Mouse (Mus musculus): ENCODE measurements around the gene Wasl.

Wasl gene

GRCm38 (mm10) chr6:24606512-24606911 is 58.3 kb downstream of the Wasl start:
- no peak for DNase-seq (ENCODE audit: low read depth in 2 of 2, low spot score in 2 of 2)

DNA sequence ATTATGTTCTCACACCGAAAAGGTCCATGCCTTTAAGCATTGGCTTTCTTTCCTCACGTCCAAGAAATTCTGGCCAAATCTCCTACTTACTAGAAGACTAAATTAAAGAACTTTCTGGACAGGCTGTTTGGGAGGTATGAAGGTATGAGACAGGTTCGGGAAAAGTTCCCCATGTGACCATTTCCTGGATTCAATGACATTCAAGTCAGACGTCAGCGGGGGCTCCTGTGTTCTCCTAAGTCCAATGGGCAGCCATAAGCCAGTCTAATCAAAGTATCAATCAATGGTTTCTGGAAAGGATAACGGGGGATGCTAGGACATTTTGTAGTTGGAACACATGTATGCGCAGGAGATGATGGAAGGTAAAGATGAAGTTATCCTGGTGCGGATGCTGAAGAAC is 59.2 kb downstream of the Wasl start:
- DNase-seq (ENCODE audit: low read depth in 2 of 2, low spot score in 2 of 2) = no peak

DNA sequence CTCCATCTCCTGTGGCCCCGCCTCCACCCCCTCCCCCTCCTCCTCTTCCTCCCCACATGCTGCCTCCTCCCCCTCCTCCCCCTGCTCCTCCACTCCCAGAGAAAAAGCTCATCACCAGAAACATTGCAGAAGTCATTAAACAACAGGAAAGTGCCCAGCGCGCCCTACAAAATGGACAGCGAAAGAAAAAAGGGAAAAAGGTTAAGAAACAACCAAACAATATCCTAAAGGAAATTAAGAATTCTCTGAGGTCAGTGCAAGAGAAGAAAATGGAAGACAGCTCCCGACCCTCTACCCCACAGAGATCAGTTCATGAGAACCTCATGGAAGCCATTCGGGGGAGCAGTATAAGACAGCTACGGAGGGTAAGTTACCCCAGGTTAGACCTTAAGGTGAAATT is 60.5 kb downstream of the Wasl start:
- DNase-seq (ENCODE audit: low read depth in 2 of 2, low spot score in 2 of 2) = no peak

GRCm38 (mm10) chr6:24602993-24603392 is 61.8 kb downstream of the Wasl start:
- DNase-seq (ENCODE audit: low read depth in 2 of 2, low spot score in 2 of 2) = no peak

DNA sequence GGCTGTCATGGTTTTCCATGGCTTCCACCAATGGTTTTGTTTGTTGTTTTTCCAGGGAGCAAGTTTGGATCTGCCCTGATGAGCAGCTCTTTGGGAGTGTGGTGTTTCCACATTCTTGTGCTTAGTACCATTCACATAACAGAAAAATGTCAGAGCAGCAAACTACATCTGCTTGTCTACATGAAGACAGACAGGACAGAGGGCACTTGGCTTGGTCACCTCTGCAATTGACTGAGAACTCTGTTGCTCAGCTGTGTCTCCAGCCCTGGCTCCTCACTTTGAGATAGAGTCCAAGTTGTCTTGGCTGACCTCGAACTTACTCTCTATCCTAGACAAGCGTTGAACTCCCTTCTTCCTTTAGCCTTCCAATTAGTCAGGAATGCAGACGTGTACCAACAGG is 62.5 kb downstream of the Wasl start:
- no peak for DNase-seq (ENCODE audit: low read depth in 2 of 2, low spot score in 2 of 2)

- no peak for DNase-seq (ENCODE audit: low read depth in 2 of 2, low spot score in 2 of 2)
These were observed 63.1 kb downstream of the Wasl start for GRCm38 (mm10) chr6:24601668-24602067.

GRCm38 (mm10) chr6:24600726-24601125 is 64.1 kb downstream of the Wasl start:
- no peak for DNase-seq (ENCODE audit: low read depth in 2 of 2, low spot score in 2 of 2)

DNA sequence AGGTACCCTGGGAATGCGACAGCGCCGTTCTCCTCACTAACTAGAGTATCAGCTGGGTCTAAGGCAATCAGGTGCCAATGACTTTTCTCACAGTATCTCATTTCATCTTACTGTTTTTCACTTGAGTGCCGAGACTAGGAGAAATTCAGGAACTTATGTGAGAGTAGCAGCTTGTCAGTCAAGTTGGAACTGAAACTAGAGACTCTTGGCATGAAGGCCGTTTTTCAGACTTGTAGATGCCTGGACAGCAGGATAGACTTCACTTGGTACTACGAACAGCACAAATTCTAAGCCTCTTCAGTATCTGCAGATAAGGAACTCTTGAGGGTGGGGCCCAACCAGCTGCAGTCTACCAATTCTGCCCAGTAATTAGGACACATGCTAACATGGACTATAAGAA is 64.7 kb downstream of the Wasl start:
- no peak for DNase-seq (ENCODE audit: low read depth in 2 of 2, low spot score in 2 of 2)

- no peak for DNase-seq (ENCODE audit: low read depth in 2 of 2, low spot score in 2 of 2)
These were observed 65.2 kb downstream of the Wasl start for GRCm38 (mm10) chr6:24599639-24600038.

- DNase-seq (ENCODE audit: low read depth in 2 of 2, low spot score in 2 of 2) = no peak
These were observed 65.6 kb downstream of the Wasl start for GRCm38 (mm10) chr6:24599179-24599578.

- DNase-seq (ENCODE audit: low read depth in 2 of 2, low spot score in 2 of 2) = no peak
These were observed 67.3 kb downstream of the Wasl start, which contains the start of gene Lmod2 for GRCm38 (mm10) chr6:24597500-24597899. Gene Lmod2 (plus strand): TSS chr6:24597762.

- DNase-seq (ENCODE audit: low read depth in 2 of 2, low spot score in 2 of 2) = no peak
These were observed 73.1 kb downstream of the Wasl start for GRCm38 (mm10) chr6:24591525-24592218.

DNA sequence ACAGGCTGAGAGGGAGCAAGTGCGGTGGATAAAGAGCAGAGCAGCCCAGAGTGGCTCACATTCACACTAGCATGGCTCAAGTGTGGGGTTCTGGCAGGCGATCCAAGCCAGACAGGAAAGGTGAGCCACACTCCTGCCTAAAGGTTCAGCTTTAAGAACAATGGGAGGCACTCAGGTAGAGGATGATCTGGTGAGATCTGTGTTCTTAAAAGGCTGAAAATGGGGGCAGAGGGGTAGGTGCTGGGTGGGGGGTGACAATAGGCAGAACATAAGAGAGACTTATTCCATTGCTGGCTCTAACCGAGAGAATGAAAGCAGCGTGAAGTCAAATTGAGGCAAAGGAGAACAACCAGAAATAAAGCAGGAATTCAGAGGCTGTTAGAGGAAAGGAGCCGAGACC is 74.5 kb downstream of the Wasl start:
- no peak for DNase-seq (ENCODE audit: low read depth in 2 of 2, low spot score in 2 of 2)

DNA sequence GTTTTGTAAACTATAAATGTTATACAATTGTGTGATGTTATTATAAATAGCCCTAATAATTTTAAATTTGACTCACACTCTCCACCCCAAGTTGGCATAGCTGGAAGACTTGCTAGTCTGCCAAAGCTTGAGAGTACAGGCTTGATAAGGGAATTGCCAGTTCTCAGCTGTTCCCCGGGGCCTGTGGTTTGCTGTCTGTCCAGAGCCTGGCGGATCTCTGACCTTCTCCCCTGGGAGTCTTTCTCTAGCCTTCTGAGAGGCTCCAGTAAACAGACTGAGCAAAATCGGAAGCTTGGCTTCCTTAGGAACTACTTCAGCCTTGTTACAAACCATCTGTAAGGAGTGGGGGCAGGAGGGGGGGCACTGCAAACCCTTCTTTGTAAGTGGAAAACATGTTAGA is 77.9 kb downstream of the Wasl start:
- DNase-seq (ENCODE audit: low read depth in 2 of 2, low spot score in 2 of 2) = no peak

- DNase-seq (ENCODE audit: low read depth in 2 of 2, low spot score in 2 of 2) = no peak
These were observed 79.1 kb downstream of the Wasl start for GRCm38 (mm10) chr6:24585431-24586310.

DNA sequence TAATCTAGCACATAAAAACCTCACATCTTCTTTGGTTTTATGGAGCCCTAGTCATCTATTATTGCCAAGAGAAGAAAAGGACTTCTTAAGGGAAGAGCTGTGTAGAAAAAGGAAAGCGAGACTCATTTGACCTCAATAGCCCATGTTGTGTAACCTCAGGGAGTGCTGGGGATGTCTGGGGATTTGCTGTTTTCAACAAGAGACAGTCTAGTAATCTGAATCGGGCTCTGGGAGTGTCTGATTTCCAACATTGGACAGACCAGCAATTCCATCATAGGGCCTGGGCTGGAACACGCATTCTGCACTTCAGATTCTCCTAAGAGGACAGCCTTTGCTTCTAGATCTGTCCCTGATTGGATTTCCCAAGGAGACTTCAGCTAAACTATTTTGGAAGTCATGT is 81.4 kb downstream of the Wasl start:
- DNase-seq (ENCODE audit: low read depth in 2 of 2, low spot score in 2 of 2) = no peak

GRCm38 (mm10) chr6:24573319-24573718 is 91.5 kb downstream of the Wasl start:
- DNase-seq (ENCODE audit: low read depth in 2 of 2, low spot score in 2 of 2) = no peak

- no peak for DNase-seq (ENCODE audit: low read depth in 2 of 2, low spot score in 2 of 2)
These were observed 92.4 kb downstream of the Wasl start for GRCm38 (mm10) chr6:24572431-24572830.

DNA sequence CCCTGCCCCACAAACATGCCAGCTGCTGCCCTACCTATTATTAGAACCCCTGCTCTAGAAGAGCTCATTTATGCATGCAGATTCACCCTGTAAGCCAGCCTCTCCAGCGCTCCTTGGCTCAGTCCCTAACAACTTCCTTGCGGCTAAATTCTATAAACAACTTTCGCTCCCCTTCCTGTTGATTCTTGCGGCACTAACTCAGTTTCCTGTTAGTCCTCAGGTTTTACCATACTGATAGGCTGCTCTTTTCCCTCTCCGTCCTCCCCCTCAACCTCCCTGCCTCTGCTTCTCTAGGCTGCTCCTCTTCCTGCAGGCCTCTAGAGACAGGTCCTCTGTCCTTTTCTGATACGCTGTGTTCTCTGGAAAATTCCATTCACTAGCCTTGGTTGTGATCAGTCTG is 93.7 kb downstream of the Wasl start:
- no peak for DNase-seq (ENCODE audit: low read depth in 2 of 2, low spot score in 2 of 2)

GRCm38 (mm10) chr6:24570278-24570677 is 94.5 kb downstream of the Wasl start:
- DNase-seq (ENCODE audit: low read depth in 2 of 2, low spot score in 2 of 2) = no peak

DNA sequence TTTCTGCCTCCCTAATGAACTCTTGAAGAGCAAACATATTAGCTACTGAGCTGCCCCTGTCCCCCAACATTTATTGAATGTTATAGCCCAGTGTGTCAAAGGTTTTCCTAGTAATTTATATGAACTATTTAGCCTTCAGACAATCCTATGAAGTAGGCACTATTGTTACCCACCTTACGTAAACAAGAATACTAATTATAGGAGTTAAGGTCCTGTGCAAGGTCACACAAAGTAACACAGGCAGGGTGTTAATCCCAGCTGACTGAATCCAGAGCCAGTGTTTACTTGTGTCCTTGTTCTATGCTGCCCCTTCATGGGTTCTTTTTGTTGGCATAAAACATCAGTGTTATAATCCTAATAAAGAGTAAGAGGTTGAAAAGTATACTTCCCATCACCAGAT is 95.1 kb downstream of the Wasl start:
- no peak for DNase-seq (ENCODE audit: low read depth in 2 of 2, low spot score in 2 of 2)

DNA sequence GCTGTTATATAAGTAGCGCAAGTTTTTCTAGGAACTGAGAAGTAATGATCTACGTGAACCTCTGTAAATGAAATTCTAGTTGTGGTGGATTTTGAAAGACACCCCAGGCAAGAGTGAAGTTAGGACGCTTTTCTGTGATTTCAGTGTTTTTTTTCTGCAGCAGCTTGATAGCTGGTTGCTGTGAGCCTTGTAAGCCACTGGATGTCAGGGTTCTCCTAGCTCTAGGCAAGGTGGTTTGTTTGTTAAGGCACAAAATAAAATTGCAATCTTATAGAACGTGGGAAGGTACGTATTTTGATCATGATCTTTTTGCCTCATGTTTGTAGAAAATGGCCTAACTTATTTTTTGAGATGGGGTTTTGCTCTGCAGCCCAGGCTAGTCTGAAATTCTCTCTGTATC is 95.8 kb downstream of the Wasl start:
- DNase-seq (ENCODE audit: low read depth in 2 of 2, low spot score in 2 of 2) = no peak

DNA sequence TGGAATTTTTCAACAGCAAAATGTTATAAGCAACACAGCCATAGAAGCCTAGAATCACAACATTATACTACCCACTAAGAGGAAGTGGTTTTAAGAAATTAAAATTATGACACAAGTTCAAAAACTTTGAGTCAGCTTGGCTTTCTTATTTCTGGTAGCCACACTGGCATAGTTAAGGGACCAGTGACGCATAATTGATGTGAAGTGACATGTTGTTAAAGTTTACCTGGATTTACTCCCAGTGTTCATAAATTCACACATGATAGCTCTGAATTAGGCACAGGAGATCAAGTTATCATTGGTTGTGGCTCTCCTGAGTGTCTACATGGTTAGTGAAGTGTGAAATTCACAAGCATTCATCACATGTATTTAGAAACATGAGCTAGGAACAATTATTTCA is 99.9 kb downstream of the Wasl start:
- DNase-seq (ENCODE audit: low read depth in 2 of 2, low spot score in 2 of 2) = no peak

All from CD8-positive naive resting alpha-beta T cell, adult 2 months (primary cell).